22 mouse cellular contexts compared by ENCODE assay signal in genomic region chr3:81150228-81150627, GRCm38 (mm10).
A peak's percentile ranks its signal among the peaks of the same experiment; 100 is the strongest.
DNase-seq lines count a peak whose midpoint lies in the region; ATAC-seq lines count a peak whose summit lies in the region.
"Had no signal": no experiment of that assay in that cellular context is flagged by ENCODE, and none has a peak within 500 bp of the region (broad histone marks: within the 10 kb centered on the region; RNA-seq: fewer than 3 reads in every experiment).

No protein-coding gene starts in this region.

- H3K27ac ChIP-seq in embryonic facial prominence, embryonic 11.5 days (replicated peaks; ENCODE audit: low read depth, low read length): no peak overlapping the region
- H3K27ac ChIP-seq in embryonic facial prominence, embryonic 10.5 days (replicated peaks): no peak overlapping the region
- no peak overlapping the region for H3K27ac ChIP-seq in hindbrain, embryonic 12.5 days
- H3K27ac ChIP-seq in hindbrain, embryonic 14.5 days: no peak overlapping the region
- H3K27ac ChIP-seq in midbrain, embryonic 12.5 days (replicated peaks): no peak overlapping the region
- no peak overlapping the region for H3K27ac ChIP-seq in midbrain, embryonic 16.5 days (ENCODE audit: low read length)
- H3K27ac ChIP-seq in neural tube, embryonic 15.5 days (replicated peaks): no peak overlapping the region
- H3K27ac ChIP-seq: heart, embryonic 13.5 days; liver, embryonic 12.5 days had no signal

- H3K4me1 ChIP-seq in embryonic facial prominence, embryonic 11.5 days (ENCODE audit: control insufficient read depth, insufficient read depth, low read length): no peaks in the 10 kb centered on the region
- peaks cover 20% of the 10 kb centered on the region for H3K4me1 ChIP-seq in embryonic facial prominence, embryonic 10.5 days
- H3K4me1 ChIP-seq in hindbrain, embryonic 12.5 days: peaks cover 5% of the 10 kb centered on the region; the same call in 1 of the 2 replicates
- H3K4me1 ChIP-seq in hindbrain, embryonic 14.5 days (replicated peaks; ENCODE audit: control insufficient read depth, insufficient read depth, low read length): no peaks in the 10 kb centered on the region
- H3K4me1 ChIP-seq in midbrain, embryonic 12.5 days: peaks cover 13% of the 10 kb centered on the region
- peaks cover 4% of the 10 kb centered on the region; the same call in 1 of the 2 replicates for H3K4me1 ChIP-seq in midbrain, embryonic 16.5 days (ENCODE audit: control insufficient read depth, insufficient read depth, low read length)
- no peaks in the 10 kb centered on the region for H3K4me1 ChIP-seq in neural tube, embryonic 15.5 days
- H3K4me1 ChIP-seq: heart, embryonic 13.5 days; liver, embryonic 12.5 days had no signal

- no peaks in the 10 kb centered on the region for H3K9me3 ChIP-seq in embryonic facial prominence, embryonic 11.5 days (replicated peaks; ENCODE audit: control insufficient read depth, low read length)
- no peaks in the 10 kb centered on the region for H3K9me3 ChIP-seq in embryonic facial prominence, embryonic 10.5 days
- no peaks in the 10 kb centered on the region for H3K9me3 ChIP-seq in hindbrain, embryonic 12.5 days (replicated peaks)
- H3K9me3 ChIP-seq in hindbrain, embryonic 14.5 days (ENCODE audit: control insufficient read depth, low read length): no peaks in the 10 kb centered on the region
- H3K9me3 ChIP-seq in midbrain, embryonic 12.5 days: no peaks in the 10 kb centered on the region
- no peaks in the 10 kb centered on the region for H3K9me3 ChIP-seq in midbrain, embryonic 16.5 days (replicated peaks; ENCODE audit: control insufficient read depth, low read length, poor library complexity, severe bottlenecking)
- H3K9me3 ChIP-seq in neural tube, embryonic 15.5 days (replicated peaks): no peaks in the 10 kb centered on the region
- H3K9me3 ChIP-seq: heart, embryonic 13.5 days; liver, embryonic 12.5 days had no signal

- no peak for DNase-seq in embryonic facial prominence, embryonic 11.5 days (ENCODE audit: low spot score)
- no peak for DNase-seq in embryonic facial prominence, embryonic 10.5 days (ENCODE audit: low spot score)
- DNase-seq in hindbrain, embryonic 14.5 days (ENCODE audit: low spot score): no peak
- DNase-seq in left cerebral cortex, adult 9 months (ENCODE audit: low spot score in 2 of 2): no peak
- DNase-seq: adrenal gland, adult 8-10 months; cerebellum, adult 2 months; cerebellum, postnatal 14 days; heart, postnatal 10 days; kidney, adult 8-10 months; kidney, postnatal 10 days; liver, postnatal 0 days; lung, postnatal 36 days; thymus, adult 2 months; thymus, postnatal 36 days had no signal

- 0 out of 2 replicates have a peak, but pooled peaks have one; percentile 29 for ATAC-seq in embryonic facial prominence, embryonic 11.5 days (replicated peaks; ENCODE audit: insufficient number of reproducible peaks, low FRiP score, low TSS enrichment, low read depth)
- peak; percentile 22; the same call in 1 of the 2 replicates for ATAC-seq in hindbrain, embryonic 12.5 days (ENCODE audit: low FRiP score)
- ATAC-seq in hindbrain, embryonic 14.5 days (ENCODE audit: low FRiP score): no peak
- peak; percentile 23; the same call in 1 of the 2 replicates for ATAC-seq in midbrain, embryonic 12.5 days (ENCODE audit: low FRiP score, low read depth)
- no peak for ATAC-seq in midbrain, embryonic 16.5 days
- 0 out of 2 replicates have a peak, but pooled peaks have one; percentile 31 for ATAC-seq in neural tube, embryonic 15.5 days (ENCODE audit: low FRiP score)
- ATAC-seq: intestine, embryonic 16.5 days; liver, embryonic 12.5 days; liver, postnatal 0 days had no signal

- H3K4me3 ChIP-seq in embryonic facial prominence, embryonic 11.5 days (ENCODE audit: low read depth, low read length): no peak overlapping the region
- H3K4me3 ChIP-seq in embryonic facial prominence, embryonic 10.5 days: no peak overlapping the region
- no peak overlapping the region for H3K4me3 ChIP-seq in hindbrain, embryonic 12.5 days
- no peak overlapping the region for H3K4me3 ChIP-seq in hindbrain, embryonic 14.5 days (replicated peaks; ENCODE audit: low read length)
- H3K4me3 ChIP-seq in midbrain, embryonic 12.5 days: no peak overlapping the region
- no peak overlapping the region for H3K4me3 ChIP-seq in midbrain, embryonic 16.5 days (ENCODE audit: low read depth, low read length)
- no peak overlapping the region for H3K4me3 ChIP-seq in neural tube, embryonic 15.5 days (replicated peaks)
- H3K4me3 ChIP-seq: heart, embryonic 13.5 days; liver, embryonic 12.5 days had no signal

- no peaks in the 10 kb centered on the region for H3K27me3 ChIP-seq in embryonic facial prominence, embryonic 11.5 days (ENCODE audit: control insufficient read depth, insufficient read depth, low read length)
- H3K27me3 ChIP-seq in embryonic facial prominence, embryonic 10.5 days (replicated peaks; ENCODE audit: low read depth, poor library complexity, severe bottlenecking): no peaks in the 10 kb centered on the region
- no peaks in the 10 kb centered on the region for H3K27me3 ChIP-seq in hindbrain, embryonic 12.5 days
- no peaks in the 10 kb centered on the region for H3K27me3 ChIP-seq in hindbrain, embryonic 14.5 days (ENCODE audit: control insufficient read depth, insufficient read depth, low read length)
- H3K27me3 ChIP-seq in midbrain, embryonic 12.5 days: no peaks in the 10 kb centered on the region
- H3K27me3 ChIP-seq in midbrain, embryonic 16.5 days (ENCODE audit: control insufficient read depth, insufficient read depth, low read depth, low read length): no peaks in the 10 kb centered on the region
- H3K27me3 ChIP-seq in neural tube, embryonic 15.5 days (replicated peaks): no peaks in the 10 kb centered on the region
- H3K27me3 ChIP-seq: CH12.LX; heart, embryonic 13.5 days; liver, embryonic 12.5 days had no signal

- no peak overlapping the region for H3K9ac ChIP-seq in embryonic facial prominence, embryonic 11.5 days (replicated peaks; ENCODE audit: low read length)
- H3K9ac ChIP-seq in hindbrain, embryonic 12.5 days: no peak overlapping the region
- no peak overlapping the region for H3K9ac ChIP-seq in hindbrain, embryonic 14.5 days
- H3K9ac ChIP-seq in midbrain, embryonic 12.5 days (replicated peaks): no peak overlapping the region
- H3K9ac ChIP-seq in midbrain, embryonic 16.5 days (ENCODE audit: low read depth, low read length): no peak overlapping the region
- H3K9ac ChIP-seq in neural tube, embryonic 15.5 days (replicated peaks): no peak overlapping the region
- H3K9ac ChIP-seq: heart, embryonic 13.5 days; liver, embryonic 12.5 days; liver, postnatal 0 days had no signal

- no peak overlapping the region for H3K4me2 ChIP-seq in embryonic facial prominence, embryonic 11.5 days (ENCODE audit: low read depth, low read length)
- no peak overlapping the region for H3K4me2 ChIP-seq in hindbrain, embryonic 12.5 days (replicated peaks)
- no peak overlapping the region for H3K4me2 ChIP-seq in hindbrain, embryonic 14.5 days (replicated peaks)
- H3K4me2 ChIP-seq in midbrain, embryonic 12.5 days (replicated peaks): no peak overlapping the region
- H3K4me2 ChIP-seq in midbrain, embryonic 16.5 days (ENCODE audit: low read length): no peak overlapping the region
- no peak overlapping the region for H3K4me2 ChIP-seq in neural tube, embryonic 15.5 days
- H3K4me2 ChIP-seq: heart, embryonic 13.5 days; liver, embryonic 12.5 days had no signal

- no peaks in the 10 kb centered on the region for H3K36me3 ChIP-seq in embryonic facial prominence, embryonic 11.5 days (replicated peaks; ENCODE audit: control insufficient read depth, insufficient read depth, low read depth, low read length)
- H3K36me3 ChIP-seq in embryonic facial prominence, embryonic 10.5 days (replicated peaks): no peaks in the 10 kb centered on the region
- no peaks in the 10 kb centered on the region for H3K36me3 ChIP-seq in hindbrain, embryonic 12.5 days
- no peaks in the 10 kb centered on the region for H3K36me3 ChIP-seq in hindbrain, embryonic 14.5 days (replicated peaks; ENCODE audit: control insufficient read depth, insufficient read depth)
- H3K36me3 ChIP-seq in midbrain, embryonic 12.5 days: no peaks in the 10 kb centered on the region
- no peaks in the 10 kb centered on the region for H3K36me3 ChIP-seq in midbrain, embryonic 16.5 days (ENCODE audit: control insufficient read depth, insufficient read depth, low read length)
- no peaks in the 10 kb centered on the region for H3K36me3 ChIP-seq in neural tube, embryonic 15.5 days
- H3K36me3 ChIP-seq: heart, embryonic 13.5 days; liver, embryonic 12.5 days had no signal

Comparison
In these comparisons a context has a peak if more than half of its experiments do, and no peak if none do; other contexts are left out.
1. ATAC-seq: peak in embryonic facial prominence, embryonic 11.5 days (single experiment), hindbrain, embryonic 12.5 days (single experiment), midbrain, embryonic 12.5 days (single experiment) and neural tube, embryonic 15.5 days (single experiment); none in hindbrain, embryonic 14.5 days (single experiment) and midbrain, embryonic 16.5 days (single experiment).